Mouse (Mus musculus) G1E (cell line): ENCODE data around the gene Ywhab.

Experiments
- CTCF ChIP-seq: IDR thresholded peaks from 2 replicates; pipeline ENCODE4 v1.5.1; 2012; ENCODE audit warnings: low read depth, low read length, inconsistent platforms, mixed read lengths
- POLR2AphosphoS5 ChIP-seq: IDR thresholded peaks from 2 replicates; pipeline ENCODE4 v1.6.1; 2012; ENCODE audit warnings: low read depth, low read length, inconsistent platforms; ENCODE audit not compliant: insufficient replicate concordance
- TAL1 ChIP-seq: conservative IDR thresholded peaks from 2 replicates; pipeline ENCODE4 v1.6.1; 2012; ENCODE audit warnings: low read depth, low read length, inconsistent platforms, mixed read lengths

DNA sequence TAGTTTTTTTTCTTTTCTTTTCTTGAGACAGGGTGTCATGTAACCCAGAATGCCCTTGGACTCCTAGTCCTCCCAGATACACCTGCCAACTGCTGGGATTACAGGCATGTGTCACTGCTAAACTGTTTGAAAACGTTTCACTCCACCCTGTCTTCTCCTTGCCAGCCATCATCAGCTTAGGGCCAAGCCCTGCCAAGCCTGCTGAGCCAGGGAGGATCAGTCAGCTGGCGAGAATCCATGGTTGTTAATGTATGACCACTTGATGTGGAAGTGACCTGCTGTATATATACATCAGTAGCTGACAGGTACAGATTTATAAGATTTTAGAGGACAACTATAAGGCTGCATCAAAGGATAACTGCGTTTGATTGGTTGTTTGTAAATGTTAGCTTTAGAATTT, 24.4 kb upstream of the Ywhab start:
- TF ChIP-seq CTCF = no peak
- no peak for TF ChIP-seq TAL1
- TF ChIP-seq POLR2AphosphoS5 = no peak
